Mouse (Mus musculus) small intestine, adult 2 months (tissue): ENCODE data around the gene Gtf2ird1. TPM values are rescaled to one million over a fixed set of nuclear protein-coding genes. Genes with fewer than 3 reads are reported as not detected.

Experiments used
- H3K27ac ChIP-seq: fragments of 200-500 bp; 2 replicates; pipeline ENCODE4 v1.5.1; 2012; ENCODE audit warnings: low read depth, low read length, control low read depth, inconsistent platforms; ENCODE audit not compliant: insufficient read depth
- H3K27me3 ChIP-seq: fragments of 200-500 bp; 2 replicates; pipeline ENCODE4 v1.6.1; 2012; ENCODE audit warnings: mild to moderate bottlenecking, moderate library complexity, low read length, inconsistent platforms; ENCODE audit not compliant: control insufficient read depth, insufficient read depth
- H3K36me3 ChIP-seq: fragments of 200-500 bp; 2 replicates; pipeline ENCODE4 v1.6.1; 2012; ENCODE audit warnings: mild to moderate bottlenecking, low read length, control low read depth, inconsistent platforms; ENCODE audit not compliant: control insufficient read depth, insufficient read depth
- H3K4me1 ChIP-seq: fragments of 200-500 bp; 2 replicates; pipeline ENCODE4 v1.6.1; 2012; ENCODE audit warnings: low read length, inconsistent platforms, mixed read lengths; ENCODE audit not compliant: control insufficient read depth, insufficient read depth, insufficient read length
- H3K4me3 ChIP-seq: fragments of 200-500 bp; 2 replicates; pipeline ENCODE4 v1.5.1; 2012; ENCODE audit warnings: low read depth, mild to moderate bottlenecking, control low read depth, inconsistent platforms, low read length, moderate library complexity
- CTCF ChIP-seq: fragments of 200-500 bp; IDR thresholded peaks from 2 replicates; pipeline ENCODE4 v1.5.1; 2012; ENCODE audit warnings: low read depth, mild to moderate bottlenecking, control low read depth, inconsistent platforms, low read length, moderate library complexity, mixed read lengths; ENCODE audit not compliant: insufficient replicate concordance, insufficient read length; ENCODE audit errors: extremely low read depth
- POLR2A ChIP-seq: fragments of 200-500 bp; IDR thresholded peaks from 2 replicates; pipeline ENCODE4 v1.6.1; 2012; ENCODE audit warnings: low read depth, mild to moderate bottlenecking, control low read depth, inconsistent platforms, low read length, moderate library complexity
- WGBS: fragments of 180-500 bp; shearing (Covaris S2); methylation state at CpG from one replicate; pipeline ENCODE4 v1.1.7; 2018; 5-methylcytosine and 5-hydroxymethylcytosine counted together
- polyA plus RNA-seq: library from polyadenylated mRNA; depleted of rRNA; stranded (reverse); fragments of >200 nt; gene quantifications from 2 replicates; pipeline ENCODE4 v1.2.3, GENCODE M21; 2012

Gene Gtf2ird1
- polyA plus RNA-seq, 1 experiment = 40.4 TPM

GRCm38 (mm10) chr5:134445895-134446294 is 10.6 kb downstream of the Gtf2ird1 start:
- 49% methylated on average over 10 of the region's 10 CpGs for WGBS
- TF ChIP-seq CTCF (no peak), POLR2A (no peak)
- no peak overlapping the region for H3K27ac ChIP-seq

GRCm38 (mm10) chr5:134445208-134445831 is 11.2 kb downstream of the Gtf2ird1 start:
- 51% methylated on average over 10 of the region's 10 CpGs for WGBS
- H3K27ac ChIP-seq = no peak overlapping the region
- no peaks in the 10 kb centered on the region for H3K36me3 ChIP-seq
- no peak overlapping the region for H3K4me3 ChIP-seq
- TF ChIP-seq CTCF = no peak
- no peaks in the 10 kb centered on the region for H3K27me3 ChIP-seq
- peaks cover 8% of the 10 kb centered on the region for H3K4me1 ChIP-seq

More at GRCm38 (mm10) chr5:134445895-134446294, 10.6 kb downstream of the Gtf2ird1 start:
- H3K4me1 ChIP-seq = peaks cover 5% of the 10 kb centered on the region
- no peaks in the 10 kb centered on the region for H3K36me3 ChIP-seq
- no peaks in the 10 kb centered on the region for H3K27me3 ChIP-seq
- no peak overlapping the region for H3K4me3 ChIP-seq

GRCm38 (mm10) chr5:134444473-134444872 is 12.0 kb downstream of the Gtf2ird1 start:
- 60% methylated on average over 7 of the region's 7 CpGs for WGBS
- H3K36me3 ChIP-seq = no peaks in the 10 kb centered on the region
- H3K27me3 ChIP-seq = no peaks in the 10 kb centered on the region
- H3K4me3 ChIP-seq = no peak overlapping the region
- H3K4me1 ChIP-seq = peaks cover 17% of the 10 kb centered on the region
- no peak overlapping the region for H3K27ac ChIP-seq
- TF ChIP-seq CTCF (no peak), POLR2A (no peak)

GRCm38 (mm10) chr5:134442066-134442465 is 14.4 kb downstream of the Gtf2ird1 start:
- Histone ChIP-seq H3K36me3 (no peaks in the 10 kb centered on the region), H3K27me3 (no peaks in the 10 kb centered on the region), H3K4me3 (no peak overlapping the region), H3K4me1 (peaks cover 38% of the 10 kb centered on the region), H3K27ac (no peak overlapping the region)
- TF ChIP-seq POLR2A (no peak), CTCF (no peak)
- 89% methylated on average over 3 of the region's 3 CpGs for WGBS

- WGBS = 64% methylated on average over 3 of the region's 3 CpGs
- peaks cover 46% of the 10 kb centered on the region for H3K4me1 ChIP-seq
These were observed 15.4 kb downstream of the Gtf2ird1 start for GRCm38 (mm10) chr5:134441105-134441504.

GRCm38 (mm10) chr5:134440098-134440497 is 16.4 kb downstream of the Gtf2ird1 start:
- no peak for TF ChIP-seq CTCF
- no peak for TF ChIP-seq POLR2A
- Histone ChIP-seq H3K4me1 (peaks cover 47% of the 10 kb centered on the region), H3K27ac (no peak overlapping the region)

More at GRCm38 (mm10) chr5:134441105-134441504, 15.4 kb downstream of the Gtf2ird1 start:
- Histone ChIP-seq H3K36me3 (no peaks in the 10 kb centered on the region), H3K4me3 (no peak overlapping the region), H3K27ac (no peak overlapping the region), H3K27me3 (no peaks in the 10 kb centered on the region)
- TF ChIP-seq CTCF (no peak), POLR2A (no peak)

GRCm38 (mm10) chr5:134439481-134439880 is 17.0 kb downstream of the Gtf2ird1 start:
- no peak for TF ChIP-seq POLR2A
- no peak for TF ChIP-seq CTCF
- Histone ChIP-seq H3K4me1 (peaks cover 46% of the 10 kb centered on the region), H3K4me3 (no peak overlapping the region), H3K36me3 (no peaks in the 10 kb centered on the region), H3K27ac (0 out of 2 replicates have a peak overlapping the region, but pooled peaks have one; percentile 0), H3K27me3 (no peaks in the 10 kb centered on the region)
- WGBS = 59% methylated on average over 7 of the region's 7 CpGs

More at GRCm38 (mm10) chr5:134440098-134440497, 16.4 kb downstream of the Gtf2ird1 start:
- no peaks in the 10 kb centered on the region for H3K36me3 ChIP-seq
- 38% methylated on average over 12 of the region's 12 CpGs for WGBS
- no peaks in the 10 kb centered on the region for H3K27me3 ChIP-seq
- no peak overlapping the region for H3K4me3 ChIP-seq
